Mouse (Mus musculus): ENCODE measurements around the gene Sycp2.

Gene Sycp2

DNA sequence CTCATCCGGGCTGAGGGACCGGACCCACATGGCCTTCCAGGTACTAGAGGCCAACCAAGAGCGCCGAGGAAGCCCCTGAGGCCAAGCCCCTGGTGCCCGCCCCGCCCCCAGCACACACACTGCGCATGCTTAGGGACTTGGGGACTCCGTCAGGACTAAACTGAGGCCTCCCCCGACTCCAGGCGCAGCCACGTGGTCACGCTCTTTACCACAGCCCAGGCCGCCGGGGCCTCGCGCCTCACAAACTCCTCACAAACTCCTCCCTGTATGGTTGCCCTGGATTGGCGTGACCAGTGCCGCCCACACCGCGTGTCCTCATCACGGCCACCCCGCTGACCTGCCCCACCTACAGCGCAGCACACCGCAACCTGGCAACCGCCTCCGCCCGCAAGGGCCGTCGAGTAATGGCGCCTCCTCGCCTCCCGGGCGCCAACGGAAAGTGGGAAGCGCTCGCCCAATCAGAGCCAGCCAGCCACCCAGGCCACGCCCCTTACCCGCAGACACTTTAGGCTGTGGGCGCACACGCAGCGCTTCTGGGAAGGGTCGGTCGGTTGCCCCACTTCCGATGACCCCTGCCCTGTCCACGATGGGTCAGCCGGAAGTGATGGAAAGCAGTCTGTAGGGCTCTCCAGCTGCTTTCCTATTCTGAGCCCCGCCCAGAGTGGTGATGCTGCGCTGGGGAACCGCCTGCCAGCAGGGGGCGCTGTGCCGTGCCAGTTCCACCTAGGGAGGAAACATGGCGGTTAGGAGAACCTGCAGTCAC, at the start of gene Sycp2:
TSS of gene Sycp2 (minus strand) at position 633 of the 763 bp plus-strand sequence.
- DNase-seq (ENCODE audit: low spot score in 2 of 2) = peak in 1 of 2 experiments; percentile 70

DNA sequence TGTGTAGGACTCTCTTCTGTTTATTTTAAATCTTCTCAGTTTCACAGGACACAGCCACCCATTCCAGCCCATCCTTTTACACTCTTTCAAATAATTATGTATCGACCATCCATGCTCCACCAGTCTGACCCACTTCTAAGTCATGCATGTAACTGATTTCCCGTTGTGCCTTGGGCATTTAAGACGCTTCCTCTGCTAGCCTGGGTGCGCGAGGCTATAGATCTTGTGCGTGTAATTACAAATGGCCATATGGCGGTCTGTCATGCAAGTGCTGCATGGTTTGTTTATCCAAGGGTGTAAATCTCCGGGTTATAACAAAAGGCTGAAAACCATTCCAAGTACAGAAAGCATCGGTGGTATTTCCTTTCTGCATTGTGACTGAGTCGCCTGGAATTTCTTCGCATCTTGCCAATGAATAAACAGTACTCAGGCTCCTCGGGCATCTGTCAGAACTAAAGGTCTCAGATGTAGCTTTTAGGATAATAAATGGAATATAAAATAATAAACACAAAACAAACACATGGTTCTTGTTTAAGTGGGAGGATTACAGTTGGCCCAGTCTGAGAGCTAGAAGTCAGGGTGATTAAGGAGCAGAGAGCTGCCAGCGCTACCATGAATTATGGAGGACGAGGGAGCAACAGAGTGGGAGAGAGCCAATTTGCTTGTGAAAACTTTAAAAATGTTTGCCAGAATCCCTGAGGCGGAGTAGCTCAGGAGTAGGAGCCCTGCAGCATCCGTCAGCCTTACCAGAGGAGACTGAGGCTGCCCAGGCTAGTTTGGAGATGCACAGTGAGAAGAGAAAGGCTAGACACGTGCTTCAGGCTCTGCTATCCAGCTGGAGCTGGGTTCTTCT, 47.4 kb upstream of the Sycp2 start:
- DNase-seq (ENCODE audit: low spot score in 2 of 2) = no peak

DNA sequence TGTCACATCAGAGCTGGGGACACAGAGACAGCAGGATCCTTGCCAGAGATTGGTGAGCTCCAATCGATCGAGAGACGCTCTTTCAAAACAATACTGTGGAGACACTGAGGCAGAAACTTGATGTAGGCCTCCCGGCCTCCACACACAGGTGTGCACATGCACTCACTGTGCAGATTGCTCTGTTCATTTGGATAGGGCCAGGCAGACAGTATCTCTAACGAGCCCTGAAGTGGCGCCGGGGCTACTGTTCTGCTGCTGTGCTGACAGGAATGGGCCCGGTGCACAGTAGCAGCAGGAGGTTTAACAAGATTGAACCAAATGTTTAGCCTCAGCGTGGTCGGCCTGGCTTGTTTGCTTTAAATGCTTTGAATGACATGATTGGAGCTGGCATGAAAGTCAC, 43.5 kb upstream of the Sycp2 start:
- DNase-seq (ENCODE audit: low spot score in 2 of 2) = no peak

DNA sequence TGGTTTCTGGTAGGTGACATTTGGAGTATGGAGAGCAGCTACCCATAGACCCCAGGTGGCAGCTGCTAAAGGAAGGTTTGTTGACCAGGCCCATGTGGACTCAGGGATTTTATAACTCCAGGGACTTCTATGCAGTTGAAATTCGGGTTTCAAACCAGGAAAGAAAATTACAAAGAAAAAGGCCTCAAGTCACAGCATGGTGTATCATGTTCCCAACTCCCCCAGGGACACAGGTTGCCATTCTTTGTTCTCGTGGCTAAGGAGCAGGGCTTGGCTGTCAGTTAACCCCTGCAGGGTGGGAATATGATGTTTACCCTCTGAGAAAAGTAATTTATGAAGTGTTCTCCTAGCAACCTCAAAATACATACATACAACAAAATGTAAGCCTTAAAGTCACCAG, 42.8 kb upstream of the Sycp2 start:
- no peak for DNase-seq (ENCODE audit: low spot score in 2 of 2)

DNA sequence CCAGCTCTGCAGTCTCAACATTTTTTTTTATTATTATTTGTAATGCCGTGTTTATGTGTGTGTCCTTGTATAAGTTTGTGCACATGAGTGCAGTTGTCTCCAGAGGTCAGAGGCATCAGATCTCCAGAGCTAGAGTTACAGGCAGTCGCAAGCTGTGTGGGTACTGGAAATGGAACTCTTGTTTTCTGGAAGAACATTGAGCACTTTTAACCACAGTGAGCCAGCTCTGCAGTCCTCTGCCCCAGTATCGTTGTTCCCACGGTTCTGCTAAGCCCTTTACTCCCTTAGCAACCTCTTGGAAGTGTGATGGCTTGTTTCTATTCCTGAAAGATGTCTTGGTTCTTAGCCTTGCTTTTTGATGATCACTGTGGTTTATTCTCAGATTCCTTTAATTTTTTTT, 41.9 kb upstream of the Sycp2 start:
- no peak for DNase-seq (ENCODE audit: low spot score in 2 of 2)

DNA sequence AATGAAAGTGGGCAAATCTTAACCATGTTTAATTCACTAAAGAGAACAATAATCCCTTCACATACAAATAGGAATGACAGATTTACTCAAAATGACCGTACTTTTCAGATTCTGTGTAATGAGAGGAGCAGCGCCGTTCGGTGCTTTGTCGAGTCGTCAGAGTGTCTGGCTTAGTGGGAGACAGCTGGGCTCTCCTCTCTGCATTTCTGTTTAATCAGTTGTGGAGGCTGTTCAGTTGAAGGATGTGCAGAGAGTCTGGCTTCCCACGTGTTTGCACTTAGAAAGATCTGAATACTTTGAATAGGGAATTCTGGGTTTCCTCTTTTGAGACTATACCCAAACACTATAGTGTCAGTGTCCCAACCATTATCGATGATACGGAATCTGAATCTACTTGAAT, 29.8 kb upstream of the Sycp2 start:
- DNase-seq (ENCODE audit: low spot score in 2 of 2) = no peak

DNA sequence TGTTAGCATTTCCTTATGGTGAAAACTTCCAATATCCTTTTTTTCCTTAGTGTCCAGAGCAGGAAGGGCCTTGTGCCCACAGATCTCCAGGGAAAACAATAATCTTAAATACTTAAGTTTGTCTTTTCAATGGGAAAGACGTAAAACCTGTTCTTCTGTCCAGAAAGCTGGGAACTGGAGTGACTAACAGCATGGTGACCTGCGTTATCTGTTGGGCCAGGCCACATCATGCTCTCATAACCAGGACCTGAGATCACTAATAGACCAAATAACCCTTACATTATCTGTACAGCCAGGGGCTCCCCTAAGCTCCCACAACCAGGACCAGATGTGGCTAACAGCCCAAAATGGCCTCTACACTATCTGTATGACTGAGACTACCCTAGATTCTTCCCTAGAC, 26.4 kb upstream of the Sycp2 start:
- DNase-seq (ENCODE audit: low spot score in 2 of 2) = no peak

DNA sequence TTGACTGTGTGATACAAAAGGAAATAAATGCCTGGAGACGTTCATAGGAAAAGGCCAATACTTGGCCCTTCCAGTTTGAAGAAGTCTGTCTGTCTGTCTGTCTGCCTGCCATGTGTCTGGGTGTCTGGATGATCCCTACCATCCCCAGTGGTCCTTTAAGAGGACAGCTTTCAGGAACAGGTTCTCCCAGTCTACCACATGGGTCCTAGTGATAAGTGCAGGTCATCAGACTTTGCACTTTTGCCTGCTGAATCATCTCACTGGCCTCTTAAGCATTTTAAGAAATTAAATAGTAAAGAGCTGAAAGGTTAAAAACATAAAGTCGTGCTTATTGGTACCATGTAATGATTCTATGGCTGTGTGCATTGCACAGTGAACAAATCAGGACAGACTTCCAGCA, 26.0 kb upstream of the Sycp2 start:
- no peak for DNase-seq (ENCODE audit: low spot score in 2 of 2)

DNA sequence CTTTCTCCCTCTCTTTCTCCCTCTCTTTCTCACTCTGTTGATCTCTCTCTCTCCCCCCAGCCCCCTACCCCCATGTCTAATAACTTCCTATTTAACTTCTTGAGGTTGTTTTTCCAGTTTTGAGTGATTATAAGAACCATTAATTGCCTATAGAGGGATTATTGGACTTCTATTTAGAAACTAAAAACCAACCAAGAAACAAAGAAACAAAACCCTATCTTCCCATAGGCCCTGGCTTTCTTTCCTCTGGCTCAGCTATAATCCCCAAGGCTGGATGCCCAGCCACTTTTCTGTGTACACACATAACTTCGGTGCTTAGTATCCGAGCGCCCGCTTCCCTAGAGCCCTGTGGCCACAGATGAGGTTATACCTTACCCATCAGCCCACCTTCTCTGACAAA, 22.7 kb upstream of the Sycp2 start, which contains the start of gene Cdh26:
TSS of gene Cdh26 (plus strand) at position 301 of the 400 bp plus-strand sequence.
- no peak for DNase-seq (ENCODE audit: low spot score in 2 of 2)

DNA sequence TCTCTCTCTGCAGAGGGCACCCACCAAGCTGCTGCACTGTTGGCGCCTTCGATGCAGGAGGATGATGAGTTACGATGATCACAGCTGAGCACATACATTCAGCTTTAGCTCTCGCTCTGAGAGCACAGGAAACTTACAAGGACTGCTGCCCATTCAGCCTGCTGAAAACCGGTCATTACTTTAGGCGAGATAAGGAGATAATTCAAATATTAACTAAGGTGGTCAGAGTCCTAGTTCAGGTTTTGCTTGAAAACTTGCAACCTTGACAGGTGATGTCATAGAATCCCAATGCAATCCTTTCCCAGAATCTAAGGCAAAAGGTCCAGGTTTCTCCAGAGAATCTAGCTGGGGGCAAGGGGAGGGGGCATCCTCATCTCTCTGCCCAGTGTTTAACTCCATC, 21.9 kb upstream of the Sycp2 start:
- DNase-seq (ENCODE audit: low spot score in 2 of 2) = no peak

DNA sequence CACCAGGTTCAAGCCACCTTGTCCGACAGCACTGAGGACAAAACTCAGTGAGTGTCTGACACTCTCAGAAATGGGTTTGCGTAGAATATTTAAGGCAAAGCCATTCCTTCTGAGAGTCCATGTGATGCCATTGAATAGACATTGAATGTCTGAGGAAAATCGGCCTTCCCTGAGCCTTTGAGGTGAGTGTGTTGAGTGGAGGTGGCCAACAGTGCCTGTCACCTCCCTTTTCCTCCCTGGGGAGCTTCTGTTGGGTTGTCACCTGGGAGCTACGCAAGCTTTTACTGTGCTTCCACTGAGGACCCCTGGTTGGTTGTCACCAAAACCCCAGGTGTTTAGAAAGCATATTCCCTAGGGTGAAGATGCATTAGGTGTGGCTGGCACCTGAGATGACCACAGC, 21.2 kb upstream of the Sycp2 start:
- no peak for DNase-seq (ENCODE audit: low spot score in 2 of 2)

DNA sequence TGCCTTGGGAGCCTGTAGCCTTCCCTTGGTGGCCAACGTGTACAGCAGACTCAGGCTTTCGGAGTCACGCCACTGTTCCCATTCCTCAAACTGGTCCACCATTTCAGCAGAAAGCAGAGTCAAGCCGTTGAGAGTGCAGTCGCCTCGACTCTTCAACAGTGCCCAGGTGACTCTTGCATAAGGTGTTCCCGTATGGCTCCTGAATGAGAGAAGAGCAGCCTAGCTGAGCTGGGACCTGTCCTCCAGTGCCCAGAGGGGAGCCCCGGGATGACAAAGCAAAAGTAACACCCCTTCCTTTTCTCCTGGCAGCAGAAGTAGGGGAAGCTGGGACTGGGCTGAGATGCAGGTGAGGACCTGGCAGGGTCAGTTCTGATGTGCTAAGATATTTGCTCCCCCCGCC, 20.7 kb upstream of the Sycp2 start:
- DNase-seq (ENCODE audit: low spot score in 2 of 2) = peak in 1 of 2 experiments; percentile 56

DNA sequence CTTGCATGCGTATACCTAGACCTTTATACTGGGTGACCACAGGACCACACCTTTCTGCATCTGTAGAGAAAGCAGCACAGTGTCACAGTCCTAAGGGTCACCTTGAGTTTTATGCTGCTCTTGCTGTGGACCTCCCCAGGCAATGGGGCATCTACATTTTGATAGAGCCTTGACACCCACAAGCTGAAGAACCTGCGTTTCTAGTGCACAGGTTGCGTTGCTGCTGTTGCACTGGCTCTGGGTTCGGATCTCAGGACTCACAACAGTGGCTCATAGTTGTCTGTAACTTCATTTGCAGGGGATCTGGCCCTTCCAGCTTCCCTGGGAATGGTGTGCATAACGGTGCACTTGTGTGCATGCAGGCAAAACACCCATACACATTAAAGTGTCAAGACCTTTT, 19.7 kb upstream of the Sycp2 start:
- DNase-seq (ENCODE audit: low spot score in 2 of 2) = peak in 1 of 2 experiments; percentile 23

DNA sequence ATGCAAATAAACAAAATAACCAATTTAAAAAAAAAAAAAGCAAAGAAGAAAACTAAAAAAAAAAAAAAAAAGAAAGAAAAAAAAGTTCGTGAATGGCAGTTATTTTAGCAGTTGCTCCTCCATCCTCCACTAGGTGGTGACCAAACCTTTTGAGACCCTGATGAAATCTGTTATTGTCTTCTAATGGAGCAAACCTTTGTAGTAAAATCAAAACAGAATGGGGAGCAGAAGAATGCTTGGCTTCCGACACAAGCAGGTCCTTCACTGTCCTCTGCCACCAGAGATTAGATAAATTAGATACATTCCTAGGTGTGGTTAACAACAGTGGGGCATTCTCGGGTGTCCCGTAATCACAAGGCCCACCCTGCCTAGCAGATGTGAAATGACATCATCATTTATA, 18.7 kb upstream of the Sycp2 start:
- DNase-seq (ENCODE audit: low spot score in 2 of 2) = peak in 1 of 2 experiments; percentile 40

DNA sequence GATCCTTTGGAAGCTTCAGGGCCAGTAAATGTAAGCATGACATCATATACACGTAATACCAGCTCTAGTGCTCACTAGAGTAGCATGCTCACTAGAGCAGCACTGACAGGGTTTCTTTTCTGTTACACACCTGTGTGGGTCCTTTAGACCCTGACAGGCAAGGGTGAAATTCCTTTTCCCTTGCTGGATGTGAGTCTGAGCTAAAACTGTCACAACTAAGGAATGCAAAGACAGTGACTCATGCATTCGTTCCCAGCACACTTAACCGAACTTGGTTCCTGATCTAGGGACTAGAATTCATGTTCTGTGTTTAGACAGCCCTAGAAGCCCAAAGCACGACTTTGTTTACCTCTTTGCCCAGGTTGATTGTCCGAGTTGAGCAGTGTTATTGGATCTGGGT, 15.7 kb upstream of the Sycp2 start:
- DNase-seq (ENCODE audit: low spot score in 2 of 2) = peak; percentile 1 to 25

DNA sequence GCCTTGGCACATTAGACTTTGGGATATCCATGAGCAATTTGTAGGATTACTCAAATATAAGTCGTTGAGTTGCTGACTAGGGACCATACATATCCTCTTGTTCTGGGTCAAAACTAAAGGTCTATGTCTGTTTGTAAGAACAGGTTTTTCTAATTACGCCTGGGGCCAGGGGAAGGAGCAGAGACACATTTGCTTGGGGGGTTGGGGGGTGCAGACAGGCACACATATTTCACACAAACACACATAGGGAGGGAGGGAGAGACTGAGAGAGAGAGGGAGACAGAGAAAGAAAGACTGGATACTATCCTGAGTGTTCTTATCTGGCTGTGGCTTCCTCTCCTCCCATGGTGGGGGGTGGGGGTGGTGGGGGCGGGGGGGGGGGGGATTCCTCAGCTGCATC, 14.7 kb upstream of the Sycp2 start:
- peak; percentile 4 to 17 for DNase-seq (ENCODE audit: low spot score in 2 of 2)

DNA sequence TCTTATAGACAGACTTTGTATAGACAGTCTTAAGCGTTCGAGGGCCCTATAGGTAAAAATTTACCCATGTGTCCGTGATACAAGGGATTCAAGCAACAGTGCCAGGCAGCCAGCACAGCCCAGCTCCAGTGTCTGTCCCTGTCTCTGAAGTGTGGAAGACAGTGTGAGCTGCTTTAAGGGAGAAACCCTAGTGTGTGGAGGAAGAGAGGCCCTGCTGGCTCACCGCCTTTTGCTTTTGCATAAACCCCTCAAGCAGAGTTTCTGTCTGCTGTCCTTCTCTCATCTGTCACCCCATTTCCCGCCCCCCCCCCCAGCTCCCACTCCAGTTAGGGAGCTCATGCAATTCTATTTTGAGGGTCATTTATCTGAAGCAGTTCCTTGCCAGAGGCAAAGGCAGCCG, 14.1 kb upstream of the Sycp2 start:
- peak; percentile 1 to 46 for DNase-seq (ENCODE audit: low spot score in 2 of 2)

DNA sequence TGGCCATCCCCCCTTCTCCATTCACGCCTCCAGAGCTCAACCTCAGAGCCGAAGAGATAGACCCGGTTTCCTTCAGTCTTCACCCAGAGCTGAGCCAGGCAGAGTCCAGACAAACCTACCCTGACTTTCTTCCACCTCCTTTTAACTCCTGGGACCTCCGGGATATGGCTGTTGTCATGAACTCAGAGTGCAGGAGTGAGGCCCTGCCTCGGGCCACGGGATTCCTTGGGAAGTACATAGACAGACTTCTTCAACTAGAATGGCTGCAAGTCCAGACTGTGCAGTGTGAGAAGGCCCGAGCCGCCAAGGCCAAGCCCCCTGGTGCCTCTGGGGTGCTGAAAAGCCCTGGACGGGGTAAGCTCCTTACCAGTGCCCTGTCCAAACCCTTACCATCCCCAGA, 13.1 kb upstream of the Sycp2 start:
- DNase-seq (ENCODE audit: low spot score in 2 of 2) = peak; percentile 9 to 55

DNA sequence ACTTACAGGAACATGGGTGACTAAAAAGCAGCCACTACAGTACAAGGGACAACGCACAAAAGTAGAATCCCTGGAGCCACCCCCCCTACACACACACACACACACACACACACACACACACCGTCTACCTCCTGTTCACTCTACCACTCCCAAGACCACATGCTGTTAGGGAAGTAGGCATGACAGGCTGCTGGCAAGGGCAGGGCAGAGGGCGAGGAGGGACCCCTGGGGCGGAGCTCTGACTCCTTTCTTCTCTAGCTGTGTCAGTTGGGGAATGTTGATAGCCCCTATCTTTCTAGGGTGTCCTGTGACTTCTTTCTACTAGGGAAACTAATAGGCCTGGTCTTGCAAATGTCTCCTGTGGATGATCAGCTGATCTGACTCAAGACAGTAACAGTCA, 9.5 kb upstream of the Sycp2 start:
- DNase-seq (ENCODE audit: low spot score in 2 of 2) = peak; percentile 45 to 64

DNA sequence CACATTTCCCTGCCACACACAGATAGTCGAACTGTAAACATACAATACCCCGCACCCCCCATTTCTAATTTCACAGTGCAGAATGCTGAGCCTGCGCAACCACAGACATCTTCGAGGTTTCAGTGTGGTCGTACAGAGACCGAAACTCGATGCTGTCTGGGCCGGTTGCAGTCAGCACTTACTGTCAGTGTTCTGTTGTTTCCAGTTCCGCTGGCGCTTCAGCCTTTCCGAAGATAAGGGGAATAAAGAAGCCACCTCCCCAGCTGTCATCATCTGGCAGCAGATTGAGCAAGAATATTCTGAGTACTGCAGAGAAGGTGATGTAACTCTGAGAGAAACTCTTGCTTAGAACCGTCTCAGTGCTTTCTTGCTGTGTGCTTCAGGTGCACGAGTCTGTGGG, 8.9 kb upstream of the Sycp2 start:
- DNase-seq (ENCODE audit: low spot score in 2 of 2) = peak; percentile 36 to 64

DNA sequence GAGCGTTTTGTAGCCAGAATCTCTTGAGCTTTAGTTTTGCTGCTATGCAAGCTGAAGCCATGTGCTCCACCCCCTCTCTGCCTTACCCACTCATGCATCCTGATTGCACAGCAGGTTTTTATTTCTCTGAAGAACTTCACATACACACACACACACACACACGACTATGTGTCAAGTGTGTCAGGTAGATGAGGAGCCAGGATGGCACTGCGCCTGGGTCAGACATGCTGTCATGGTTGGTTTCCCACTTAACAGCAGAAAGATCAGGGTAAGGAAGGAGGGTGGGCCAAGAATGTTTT, 7.6 kb upstream of the Sycp2 start:
- no peak for DNase-seq (ENCODE audit: low spot score in 2 of 2)

DNA sequence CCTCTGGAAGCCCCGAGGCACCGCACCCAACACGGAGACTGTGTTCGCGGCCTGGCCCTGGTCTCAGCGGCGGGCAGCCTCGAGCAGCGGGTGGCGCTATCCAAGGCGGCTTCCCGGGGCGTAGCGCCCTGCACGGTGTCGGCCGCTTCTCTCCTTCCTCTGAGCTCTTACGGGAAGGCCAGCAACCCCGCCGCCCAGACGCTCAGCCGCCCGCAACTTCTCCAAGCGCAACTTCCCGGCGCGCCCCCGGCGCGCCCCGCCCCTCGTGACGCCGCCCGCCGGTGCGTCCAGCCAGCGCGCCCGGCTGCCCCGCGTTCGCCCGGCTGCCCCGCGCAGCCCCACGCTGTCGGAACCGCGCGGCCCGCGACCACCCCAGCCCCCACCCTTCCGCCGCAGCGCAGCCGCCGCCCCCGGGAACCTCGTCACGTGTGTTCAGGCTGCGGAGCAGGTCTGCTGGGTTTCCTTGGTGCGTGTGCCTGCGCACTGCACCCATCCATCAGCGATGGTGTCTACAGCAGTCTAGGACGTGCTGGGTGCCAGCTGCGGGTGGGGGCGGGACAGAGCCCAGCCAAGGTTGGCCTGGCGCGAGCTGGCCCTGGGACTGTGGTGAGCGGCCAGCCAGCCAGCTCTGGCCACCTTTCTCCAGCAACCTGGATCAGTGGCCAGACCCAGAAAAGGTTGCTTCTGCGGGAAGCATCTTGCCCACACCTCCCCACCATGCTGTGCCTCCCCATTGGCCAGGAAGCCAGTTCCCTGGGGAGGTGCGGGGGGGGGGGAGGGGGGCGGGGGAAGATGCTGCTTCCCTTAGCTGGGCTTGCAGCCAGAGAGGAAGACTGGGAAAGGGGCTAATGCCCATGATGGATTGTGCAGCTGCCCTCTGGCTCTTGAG, 7.0 kb upstream of the Sycp2 start, which contains the start of the genes Ppp1r3d and Fam217b:
TSS of gene Ppp1r3d (minus strand) at position 212 of the 889 bp plus-strand sequence.
TSS of gene Fam217b (plus strand) at position 264 of the 889 bp plus-strand sequence.
- DNase-seq (ENCODE audit: low spot score in 2 of 2) = peak; percentile 39 to 73

All from spleen, postnatal 4 days (tissue).